8 mouse cellular contexts compared by ENCODE assay signal in genomic region chr6:41112861-41113610, GRCm38 (mm10).
A peak's percentile ranks its signal among the peaks of the same experiment; 100 is the strongest.
DNase-seq lines count a peak whose midpoint lies in the region; ATAC-seq and TF ChIP-seq lines count a peak whose summit lies in the region.
"Had no signal": no experiment of that assay in that cellular context is flagged by ENCODE, and none has a peak within 500 bp of the region (broad histone marks: within the 10 kb centered on the region; RNA-seq: fewer than 3 reads in every experiment).

No protein-coding gene starts in this region.

- no peak for TF ChIP-seq POLR2A in small intestine, adult 2 months (IDR thresholded peaks at IDR 0.05; ENCODE audit: low read depth, low read length)

- H3K9me3 ChIP-seq in lung, postnatal 0 days (ENCODE audit: low read length): no peaks in the 10 kb centered on the region
- H3K9me3 ChIP-seq: stomach, embryonic 15.5 days had no signal

- H3K27me3 ChIP-seq in lung, postnatal 0 days (replicated peaks; ENCODE audit: insufficient read depth, low read length): no peaks in the 10 kb centered on the region
- H3K27me3 ChIP-seq in small intestine, adult 2 months (ENCODE audit: control insufficient read depth, insufficient read depth, low read length): no peaks in the 10 kb centered on the region
- H3K27me3 ChIP-seq: stomach, embryonic 15.5 days had no signal

- TF ChIP-seq EP300 in lung, postnatal 0 days (IDR thresholded peaks at IDR 0.05): no peak

- peak; percentile 84 for TF ChIP-seq CTCF in layer of hippocampus, adult 2 months (conservative IDR thresholded peaks at IDR 0.05)
- TF ChIP-seq CTCF in lung, postnatal 0 days (IDR thresholded peaks at IDR 0.05): peak; percentile 58
- peak; percentile 67; the same call in 1 of the 2 replicates for TF ChIP-seq CTCF in small intestine, adult 2 months (IDR thresholded peaks at IDR 0.05; ENCODE audit: extremely low read depth, insufficient read length, insufficient replicate concordance, low read depth, low read length)

- DNase-seq in A20 (ENCODE audit: low read depth, low spot score): peak; percentile 3
- peak; percentile 7 to 15 for DNase-seq in cerebellum, adult 18-20 months
- peak; percentile 17 for DNase-seq in gastrocnemius, postnatal 10 days
- DNase-seq in layer of hippocampus, adult 2 months (ENCODE audit: low spot score in 2 of 2): peak; percentile 14 to 69
- peak; percentile 10 for DNase-seq in lung, postnatal 0 days (ENCODE audit: low spot score)

- no peak overlapping the region for H3K4me2 ChIP-seq in lung, postnatal 0 days (replicated peaks; ENCODE audit: low read depth, low read length)
- H3K4me2 ChIP-seq: stomach, embryonic 15.5 days had no signal

- H3K36me3 ChIP-seq in lung, postnatal 0 days (ENCODE audit: insufficient read depth, low read length): no peaks in the 10 kb centered on the region
- no peaks in the 10 kb centered on the region for H3K36me3 ChIP-seq in small intestine, adult 2 months (ENCODE audit: control insufficient read depth, insufficient read depth, low read length)
- H3K36me3 ChIP-seq: stomach, embryonic 15.5 days had no signal

- ATAC-seq in CD4-positive, CD25-positive, alpha-beta regulatory T cell, adult 4 months: peak; percentile 79
- ATAC-seq in lung, postnatal 0 days: no peak

- H3K9ac ChIP-seq in lung, postnatal 0 days (replicated peaks; ENCODE audit: low read depth): no peak overlapping the region
- H3K9ac ChIP-seq: stomach, embryonic 15.5 days had no signal

- no peaks in the 10 kb centered on the region for H3K4me1 ChIP-seq in lung, postnatal 0 days (ENCODE audit: insufficient read depth, low read depth, low read length)
- H3K4me1 ChIP-seq in small intestine, adult 2 months (ENCODE audit: control insufficient read depth, insufficient read depth, insufficient read length, low read length): no peaks in the 10 kb centered on the region
- H3K4me1 ChIP-seq: stomach, embryonic 15.5 days had no signal

- H3K27ac ChIP-seq in layer of hippocampus, adult 2 months: no peak overlapping the region
- no peak overlapping the region for H3K27ac ChIP-seq in lung, postnatal 0 days (ENCODE audit: low read length)
- no peak overlapping the region for H3K27ac ChIP-seq in small intestine, adult 2 months (ENCODE audit: insufficient read depth, low read depth, low read length)
- H3K27ac ChIP-seq: stomach, embryonic 15.5 days had no signal

- no peak overlapping the region for H3K4me3 ChIP-seq in layer of hippocampus, adult 2 months
- no peak overlapping the region for H3K4me3 ChIP-seq in lung, postnatal 0 days (ENCODE audit: low read depth, low read length)
- no peak overlapping the region for H3K4me3 ChIP-seq in small intestine, adult 2 months (ENCODE audit: low read depth, low read length)
- H3K4me3 ChIP-seq: stomach, embryonic 15.5 days had no signal

- 37% methylated on average over 7 of the region's 7 CpGs for WGBS in lung, postnatal 0 days
- WGBS in small intestine, adult 2 months: 40% methylated on average over 7 of the region's 7 CpGs
